Mouse (Mus musculus) liver, embryonic 14.5 days (tissue): Measurements from ENCODE around the gene Itpr3. TPM values are rescaled to one million over a fixed set of nuclear protein-coding genes. Genes with fewer than 3 reads are reported as not detected.

Experiments used
- ATAC-seq: fragments of 200-750 bp; cut with Nextera tagmentation; 2 replicates; pipeline ENCODE4 v1.8.0; 2017; ENCODE audit warnings: moderate number of reproducible peaks, mild to moderate bottlenecking, moderate library complexity; ENCODE audit not compliant: insufficient read depth
- DNase-seq, 3 experiments: peaks; one replicate each; pipeline ENCODE4 v3.0.0-alpha.2; 2012 to 2013; ENCODE audit warnings: low read depth in 3 of 3, low spot score in 3 of 3
- H3K27ac ChIP-seq: fragments of 300-500 bp; sonication (generic); 2 replicates; pipeline ENCODE4 v1.5.1; 2014; ENCODE audit warnings: moderate library complexity, mild to moderate bottlenecking, control low read depth, inconsistent platforms
- H3K27me3 ChIP-seq: fragments of 300-500 bp; sonication (generic); 2 replicates; pipeline ENCODE4 v1.6.1; 2014; ENCODE audit warnings: mild to moderate bottlenecking, low read length, moderate library complexity; ENCODE audit not compliant: control insufficient read depth, insufficient read depth
- H3K36me3 ChIP-seq: fragments of 300-500 bp; sonication (generic); replicated peaks from 2 replicates; pipeline ENCODE4 v1.6.1; 2014; ENCODE audit warnings: low read depth; ENCODE audit not compliant: control insufficient read depth, insufficient read depth
- H3K4me1 ChIP-seq, 2 experiments: fragments of 200-500 bp in 1 of 2; fragments of 300-500 bp in 1 of 2; sonication (generic) in 1 of 2; replicated peaks; 2 replicates each; pipeline ENCODE4 v1.6.1; 2012 to 2014; ENCODE audit warnings: antibody characterized with exemption in 1 of 2, inconsistent platforms in 1 of 2, low read length in 1 of 2; ENCODE audit not compliant: control insufficient read depth in 2 of 2, insufficient read depth in 2 of 2
- H3K4me2 ChIP-seq: fragments of 300-500 bp; sonication (generic); 2 replicates; pipeline ENCODE4 v1.6.1; 2014; ENCODE audit warnings: low read depth, mild to moderate bottlenecking, control low read depth, moderate library complexity
- H3K4me3 ChIP-seq, 2 experiments: fragments of 200-500 bp in 1 of 2; fragments of 300-500 bp in 1 of 2; sonication (generic) in 1 of 2; 2 replicates each; pipeline ENCODE4 v1.5.1; 2012 to 2014; ENCODE audit warnings: low read depth in 2 of 2, low read length in 2 of 2, mild to moderate bottlenecking in 2 of 2, control low read depth in 1 of 2, inconsistent platforms in 1 of 2, moderate library complexity in 1 of 2; ENCODE audit not compliant: insufficient read depth in 1 of 2
- H3K9ac ChIP-seq: fragments of 300-500 bp; sonication (generic); replicated peaks from 2 replicates; pipeline ENCODE4 v1.6.1; 2014; ENCODE audit warnings: mild to moderate bottlenecking, control low read depth, moderate library complexity
- H3K9me3 ChIP-seq: fragments of 300-500 bp; sonication (generic); 2 replicates; pipeline ENCODE4 v1.6.1; 2016; ENCODE audit warnings: low read length, mixed read lengths; ENCODE audit not compliant: control insufficient read depth
- CTCF ChIP-seq: IDR thresholded peaks from 2 replicates; pipeline ENCODE4 v1.5.1; 2016; ENCODE audit warnings: antibody characterized with exemption, low read depth, control low read depth
- EP300 ChIP-seq: IDR thresholded peaks from 2 replicates; pipeline ENCODE4 v1.6.1; 2016; ENCODE audit warnings: antibody characterized with exemption, low read depth
- WGBS: fragments of 180-500 bp; shearing (Covaris S2); extraction: QIAGEN DNeasy Blood & Tissue Kit; methylation state at CpG from one replicate; pipeline ENCODE4 v1.1.7; 2014; ENCODE audit not compliant: insufficient replicate concordance; 5-methylcytosine and 5-hydroxymethylcytosine counted together
- polyA plus RNA-seq, 2 experiments: library from polyadenylated mRNA; depleted of rRNA in 1 of 2; stranded (reverse) in 1 of 2; unstranded in 1 of 2; fragments of >200 nt; fragmentation: Nextera tagmentation in 1 of 2; extraction: Ambion mirVana in 1 of 2; gene quantifications; 2 replicates each; pipeline versions ENCODE4 v1.2.1 to v1.2.3; 2012 to 2014

The Itpr3 gene
- polyA plus RNA-seq, 2 experiments, result 0.53 to 0.96 TPM

DNA sequence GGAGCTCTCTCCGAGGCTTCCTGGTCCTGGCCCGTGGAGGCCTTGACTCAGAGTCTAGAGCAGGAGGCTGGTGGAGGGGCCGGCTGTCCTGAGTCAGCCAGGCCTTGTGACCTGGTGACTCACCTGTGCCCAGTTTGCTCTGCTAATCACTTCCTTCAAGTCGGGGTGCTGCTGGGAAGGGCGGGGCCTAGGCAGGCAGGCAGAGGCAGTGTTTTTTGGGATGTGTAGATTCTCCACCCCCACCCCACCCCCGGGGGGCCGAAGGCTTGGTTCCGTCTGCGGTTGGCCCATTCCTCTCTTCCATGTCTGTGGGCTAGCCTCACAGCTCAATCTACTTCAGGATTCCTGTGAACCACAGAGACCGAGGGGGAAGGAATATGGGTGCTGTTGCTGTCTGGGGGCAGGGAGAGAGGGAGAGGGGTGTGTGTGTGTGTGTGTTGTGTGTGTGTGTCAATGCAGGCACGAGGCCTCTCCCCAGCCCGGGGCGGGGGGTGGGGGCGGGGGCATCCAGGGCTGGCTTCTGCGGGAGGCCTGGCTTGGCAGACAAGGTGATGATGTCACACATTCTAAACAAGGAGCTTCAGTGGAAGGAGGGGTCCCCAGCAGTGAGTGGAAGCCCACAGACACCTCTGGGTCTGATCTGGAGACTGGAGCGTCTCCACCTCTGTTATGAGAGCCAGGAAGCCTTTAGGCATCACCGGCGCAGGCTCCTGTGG lies 18.6 kb upstream of the Itpr3 start:
- TF ChIP-seq CTCF, result no peak
- no peaks in the 10 kb centered on the region for H3K36me3 ChIP-seq
- no peak overlapping the region for H3K4me2 ChIP-seq
- no peaks in the 10 kb centered on the region for H3K9me3 ChIP-seq
- no peak for DNase-seq
- no peak overlapping the region for H3K4me3 ChIP-seq
- no peak overlapping the region for H3K27ac ChIP-seq
- ATAC-seq, result no peak
- H3K27me3 ChIP-seq, result no peaks in the 10 kb centered on the region
- no peak overlapping the region for H3K9ac ChIP-seq
- WGBS, result 45% methylated on average over 18 of the region's 18 CpGs
- H3K4me1 ChIP-seq, result 0 out of 4 replicates have a peak, but pooled peaks cover 0 to 2% of the 10 kb centered on the region in 2 experiments

DNA sequence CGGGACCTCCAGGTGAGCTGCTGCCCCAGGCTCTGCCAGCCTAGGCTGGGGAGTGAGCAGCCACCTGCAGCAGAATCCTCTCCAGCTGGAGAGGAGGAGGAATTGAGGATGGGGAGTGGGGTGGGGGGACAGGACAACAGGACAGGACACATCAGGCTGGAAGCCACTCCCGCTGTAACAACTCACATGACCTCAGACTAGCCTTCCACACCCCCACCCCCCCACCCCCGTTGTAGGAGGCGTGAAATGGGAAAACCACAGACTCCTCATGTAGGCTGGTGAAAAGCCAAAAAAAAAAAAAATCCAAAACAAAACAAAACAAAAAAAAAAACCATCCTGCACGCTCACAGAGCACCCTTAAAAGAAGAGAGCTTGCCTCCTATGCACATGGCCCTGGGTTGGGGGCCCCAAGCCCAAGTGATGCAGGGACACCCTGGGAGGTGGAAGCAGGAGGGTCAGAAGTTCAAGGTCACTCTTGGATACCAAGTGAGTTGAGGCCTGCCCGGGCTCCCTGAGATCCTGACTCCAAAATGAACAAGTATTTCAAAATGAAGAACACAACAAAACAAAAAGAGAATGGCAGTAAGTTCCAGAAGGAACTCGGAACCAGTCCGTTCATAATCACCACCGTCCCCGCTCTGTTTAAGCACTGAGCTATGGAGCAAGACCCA lies 17.5 kb upstream of the Itpr3 start:
- H3K27ac ChIP-seq, result no peak overlapping the region
- H3K9me3 ChIP-seq, result no peaks in the 10 kb centered on the region
- no peak overlapping the region for H3K4me3 ChIP-seq
- no peaks in the 10 kb centered on the region for H3K27me3 ChIP-seq
- H3K4me2 ChIP-seq, result no peak overlapping the region
- H3K9ac ChIP-seq, result no peak overlapping the region
- 0 out of 4 replicates have a peak, but pooled peaks cover 0 to 2% of the 10 kb centered on the region in 2 experiments for H3K4me1 ChIP-seq
- WGBS, result 55% methylated on average over 10 of the region's 10 CpGs
- no peak for DNase-seq
- H3K36me3 ChIP-seq, result no peaks in the 10 kb centered on the region
- no peak for ATAC-seq
- TF ChIP-seq EP300 (no peak), CTCF (no peak)

DNA sequence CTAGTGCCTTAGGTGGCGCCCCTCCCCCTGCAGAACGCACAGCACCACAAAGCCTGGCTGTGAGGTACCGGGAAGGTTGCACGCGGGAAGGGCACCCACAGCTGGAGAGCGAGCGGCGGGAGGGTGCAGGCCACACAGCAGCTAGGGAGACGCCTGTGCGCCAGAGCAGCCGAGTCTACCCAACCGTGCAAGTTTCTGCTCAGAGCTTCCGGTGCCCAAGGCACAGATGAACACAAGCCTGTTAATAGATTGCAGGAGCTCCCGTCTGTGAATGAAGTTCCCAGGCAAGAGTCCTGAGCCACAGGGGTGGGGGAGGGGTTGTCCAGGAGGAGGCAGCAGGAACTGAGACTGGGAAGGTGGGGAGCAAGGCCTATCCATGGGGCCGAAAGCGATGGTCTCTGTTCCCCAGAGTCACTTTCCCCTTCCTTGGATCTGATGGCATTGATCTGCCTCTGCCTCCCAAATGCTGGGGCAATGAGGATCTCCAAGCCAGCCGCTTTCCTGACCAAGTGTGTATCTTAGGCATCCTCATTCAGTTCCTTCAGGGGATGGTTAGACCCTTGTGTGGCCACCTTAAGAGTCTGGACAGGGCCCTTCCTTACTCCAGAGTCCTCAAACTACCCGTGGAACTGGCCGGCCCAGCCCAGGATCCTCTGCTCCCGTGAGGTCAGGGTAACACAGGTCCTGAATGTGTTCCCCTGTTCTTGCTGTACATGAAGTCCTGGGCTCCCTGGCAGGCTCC lies 16.6 kb upstream of the Itpr3 start:
- DNase-seq (no peak), ATAC-seq (no peak)
- Histone ChIP-seq H3K9me3 (no peaks in the 10 kb centered on the region), H3K9ac (no peak overlapping the region), H3K27me3 (no peaks in the 10 kb centered on the region), H3K4me1 (0 out of 4 replicates have a peak, but pooled peaks cover 0 to 2% of the 10 kb centered on the region in 2 experiments), H3K27ac (no peak overlapping the region), H3K36me3 (no peaks in the 10 kb centered on the region), H3K4me2 (no peak overlapping the region), H3K4me3 (no peak overlapping the region)
- TF ChIP-seq CTCF (no peak), EP300 (no peak)
- 35% methylated on average over 20 of the region's 20 CpGs for WGBS

DNA sequence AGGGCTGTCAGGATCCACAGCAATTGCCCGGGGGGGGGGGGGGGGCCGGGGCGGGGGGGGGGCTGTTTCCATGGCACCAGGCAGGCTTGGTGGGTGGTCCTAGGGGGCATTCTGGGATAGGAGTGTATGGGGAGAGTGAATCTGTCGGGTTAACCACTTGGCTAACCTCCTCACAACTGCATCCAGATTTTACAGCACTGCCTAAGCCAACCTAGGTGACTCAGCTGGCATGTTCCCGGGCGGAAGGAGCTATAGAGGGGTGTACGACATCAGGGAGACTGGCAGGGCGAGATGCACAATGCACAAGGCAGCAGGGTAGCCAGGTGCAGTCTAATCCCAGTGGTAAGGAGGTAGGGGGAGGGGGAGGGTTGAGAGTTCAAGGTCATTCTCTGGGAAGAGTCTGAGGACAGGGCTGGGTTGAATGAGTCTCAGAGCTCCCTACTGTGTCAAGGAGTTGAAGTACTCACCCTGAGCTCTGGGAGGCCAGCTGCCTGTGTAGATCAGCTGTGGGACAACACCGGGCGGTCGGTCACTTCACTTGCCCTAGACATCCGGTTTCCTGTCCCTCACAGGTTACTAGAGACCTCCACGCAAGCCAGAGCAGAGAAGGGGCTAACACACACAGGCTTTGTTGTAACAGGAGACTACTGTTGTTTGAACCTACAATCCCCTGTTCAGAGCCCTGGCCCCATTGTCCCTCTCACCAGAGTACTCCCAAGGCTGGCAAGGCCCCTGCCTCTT lies 15.9 kb upstream of the Itpr3 start:
- ATAC-seq (no peak), DNase-seq (no peak)
- WGBS, result 55% methylated on average over 10 of the region's 13 CpGs
- no peaks in the 10 kb centered on the region for H3K27me3 ChIP-seq
- no peak overlapping the region for H3K4me2 ChIP-seq
- H3K4me1 ChIP-seq, result 0 out of 4 replicates have a peak, but pooled peaks cover 0 to 2% of the 10 kb centered on the region in 2 experiments
- TF ChIP-seq EP300 (no peak), CTCF (no peak)
- no peaks in the 10 kb centered on the region for H3K36me3 ChIP-seq
- no peaks in the 10 kb centered on the region for H3K9me3 ChIP-seq
- no peak overlapping the region for H3K9ac ChIP-seq
- H3K4me3 ChIP-seq, result no peak overlapping the region
- H3K27ac ChIP-seq, result no peak overlapping the region

GRCm38 (mm10) chr17:27041787-27042055 lies 15.4 kb upstream of the Itpr3 start:
- Histone ChIP-seq H3K4me1 (0 out of 4 replicates have a peak, but pooled peaks cover 0 to 2% of the 10 kb centered on the region in 2 experiments), H3K9me3 (no peaks in the 10 kb centered on the region), H3K27ac (no peak overlapping the region), H3K27me3 (no peaks in the 10 kb centered on the region), H3K4me3 (no peak overlapping the region), H3K36me3 (no peaks in the 10 kb centered on the region), H3K9ac (no peak overlapping the region), H3K4me2 (no peak overlapping the region)
- WGBS, result 50% methylated on average over 2 of the region's 2 CpGs
- TF ChIP-seq CTCF, result no peak
- ATAC-seq (no peak), DNase-seq (no peak)
